Mouse (Mus musculus) lung, embryonic 15.5 days (tissue): ENCODE measurements around the gene Clstn1. TPM values are rescaled to one million over a fixed set of nuclear protein-coding genes. Genes with fewer than 3 reads are reported as not detected.

ENCODE experiments used
- ATAC-seq: fragments of 200-750 bp; cut with Nextera tagmentation; 2 replicates; pipeline ENCODE4 v1.8.0; 2017; ENCODE audit warnings: moderate number of reproducible peaks, borderline replicate concordance; ENCODE audit not compliant: low FRiP score, low TSS enrichment; ENCODE audit errors: extremely low read depth
- H3K27ac ChIP-seq: fragments of 300-500 bp; sonication (generic); 2 replicates; pipeline ENCODE4 v1.5.1; 2015; ENCODE audit warnings: moderate library complexity, mild to moderate bottlenecking, inconsistent platforms
- H3K27me3 ChIP-seq: fragments of 300-500 bp; sonication (generic); 2 replicates; pipeline ENCODE4 v1.6.1; 2015; ENCODE audit warnings: inconsistent platforms
- H3K36me3 ChIP-seq: fragments of 300-500 bp; sonication (generic); 2 replicates; pipeline ENCODE4 v1.6.1; 2015; ENCODE audit warnings: inconsistent platforms
- H3K4me1 ChIP-seq: fragments of 300-500 bp; sonication (generic); 2 replicates; pipeline ENCODE4 v1.6.1; 2015; ENCODE audit warnings: inconsistent platforms
- H3K4me2 ChIP-seq: fragments of 300-500 bp; sonication (generic); 2 replicates; pipeline ENCODE4 v1.6.1; 2015; ENCODE audit warnings: inconsistent platforms, mild to moderate bottlenecking, moderate library complexity
- H3K4me3 ChIP-seq: fragments of 300-500 bp; sonication (generic); 2 replicates; pipeline ENCODE4 v1.5.1; 2015; ENCODE audit warnings: mild to moderate bottlenecking, inconsistent platforms
- H3K9ac ChIP-seq: fragments of 300-500 bp; sonication (generic); 2 replicates; pipeline ENCODE4 v1.6.1; 2015; ENCODE audit warnings: inconsistent platforms
- H3K9me3 ChIP-seq: fragments of 300-500 bp; sonication (generic); 2 replicates; pipeline ENCODE4 v1.6.1; 2016; ENCODE audit warnings: inconsistent platforms
- WGBS: fragments of 180-500 bp; shearing (Covaris S2); methylation state at CpG from one replicate; pipeline ENCODE4 v1.1.7; 2015; 5-methylcytosine and 5-hydroxymethylcytosine counted together
- polyA plus RNA-seq: library from polyadenylated mRNA; unstranded; fragments of >200 nt; fragmentation: Nextera tagmentation; extraction: Ambion mirVana; gene quantifications from 2 replicates; pipeline ENCODE4 v1.2.1, GENCODE M21; 2015

The Clstn1 gene
- polyA plus RNA-seq, 1 experiment from 2014 or later: 56.2 TPM

DNA sequence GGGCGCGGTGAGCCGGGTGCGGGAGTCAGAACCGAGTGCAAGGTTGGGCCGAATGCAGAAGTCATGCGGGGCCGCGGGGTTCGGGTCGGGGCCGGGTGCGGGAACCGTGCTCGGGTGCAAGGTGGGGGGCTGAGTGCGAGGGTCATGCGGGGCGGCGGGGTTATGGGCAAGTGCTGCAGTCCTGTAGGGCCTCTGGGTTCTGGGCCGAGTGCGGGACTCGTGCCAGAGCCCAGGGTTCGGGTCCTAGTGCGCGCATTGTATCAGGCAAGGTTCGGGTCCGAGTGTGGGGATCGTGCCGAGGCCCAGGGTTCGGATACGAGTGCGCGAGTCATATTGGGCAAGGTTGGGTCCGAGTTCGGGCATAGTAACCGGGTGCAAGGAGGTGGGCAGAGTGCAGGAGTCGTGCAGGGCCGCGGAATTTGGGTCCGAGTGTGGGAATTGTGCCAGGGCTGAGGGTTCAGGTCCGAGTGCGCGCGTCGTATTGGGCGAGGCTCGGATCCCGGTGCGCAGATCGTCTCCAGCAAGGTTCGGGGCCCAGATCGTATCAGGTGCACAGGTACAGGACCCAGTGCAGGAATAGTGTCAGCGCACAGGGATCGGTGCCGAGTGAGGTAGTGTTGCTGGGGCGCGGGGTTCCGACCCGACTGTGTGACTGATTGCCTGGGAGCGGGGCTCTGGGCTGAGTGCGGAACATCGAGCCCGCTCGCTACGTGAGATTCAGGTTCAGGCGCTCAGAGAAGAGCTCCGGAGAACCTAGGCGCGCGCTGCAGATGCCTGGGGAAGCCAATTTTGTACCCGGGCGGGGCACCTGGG, 721 bp downstream of the Clstn1 start:
- H3K4me2 ChIP-seq: peak overlapping the region; percentile 99
- H3K9ac ChIP-seq: peak overlapping the region; percentile 88
- peak overlapping the region; percentile 91 for H3K4me3 ChIP-seq
- no peaks in the 10 kb centered on the region; the same call in 1 of the 2 replicates for H3K9me3 ChIP-seq
- H3K36me3 ChIP-seq: no peaks in the 10 kb centered on the region
- H3K27ac ChIP-seq: peak overlapping the region; percentile 41
- WGBS: under 1% methylated on average over 72 of the region's 72 CpGs
- H3K4me1 ChIP-seq: peaks cover 16% of the 10 kb centered on the region
- ATAC-seq: peak; percentile 66; the same call in 1 of the 2 replicates
- peaks cover 45% of the 10 kb centered on the region for H3K27me3 ChIP-seq

- no peak for ATAC-seq
- H3K27me3 ChIP-seq: peaks cover 45% of the 10 kb centered on the region
- H3K4me3 ChIP-seq: peak overlapping the region; percentile 91
- no peaks in the 10 kb centered on the region for H3K36me3 ChIP-seq
- H3K4me1 ChIP-seq: peaks cover 22% of the 10 kb centered on the region
- H3K4me2 ChIP-seq: peak overlapping the region; percentile 99
- peak overlapping the region; percentile 88 for H3K9ac ChIP-seq
- no peaks in the 10 kb centered on the region; the same call in 1 of the 2 replicates for H3K9me3 ChIP-seq
- 6% methylated on average over 24 of the region's 24 CpGs for WGBS
- H3K27ac ChIP-seq: no peak overlapping the region
These were observed 1.4 kb downstream of the Clstn1 start for GRCm38 (mm10) chr4:149587596-149588168.

DNA sequence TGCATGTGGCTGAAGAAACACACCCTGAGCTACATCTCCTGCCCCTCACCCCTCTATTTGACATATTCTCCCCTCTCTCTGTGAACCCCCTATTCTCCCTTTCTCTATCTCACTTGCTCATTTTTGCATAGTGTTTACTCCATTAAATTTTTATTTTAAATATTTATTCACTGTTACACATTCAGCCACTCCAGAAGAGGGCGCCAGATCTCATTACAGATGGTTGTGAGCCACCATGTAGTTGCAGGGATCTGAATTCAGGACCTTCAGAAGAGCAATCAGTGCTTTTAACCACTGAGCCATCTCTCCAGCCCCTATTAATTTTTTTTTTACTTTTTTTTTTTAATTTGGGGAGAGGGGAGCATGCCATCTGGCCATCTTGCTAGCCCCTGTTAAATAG, 3.9 kb downstream of the Clstn1 start:
- Histone ChIP-seq H3K9ac (no peak overlapping the region), H3K36me3 (no peaks in the 10 kb centered on the region), H3K4me3 (no peak overlapping the region), H3K9me3 (no peaks in the 10 kb centered on the region; the same call in 1 of the 2 replicates), H3K27ac (no peak overlapping the region), H3K27me3 (peaks cover 31% of the 10 kb centered on the region), H3K4me1 (peaks cover 22% of the 10 kb centered on the region), H3K4me2 (no peak overlapping the region)
- ATAC-seq: no peak
- WGBS: 73% methylated on average over 1 of the region's 1 CpGs

GRCm38 (mm10) chr4:149591486-149591885, 5.2 kb downstream of the Clstn1 start:
- Histone ChIP-seq H3K9ac (no peak overlapping the region), H3K36me3 (no peaks in the 10 kb centered on the region), H3K4me2 (no peak overlapping the region), H3K4me3 (no peak overlapping the region), H3K9me3 (no peaks in the 10 kb centered on the region; the same call in 1 of the 2 replicates), H3K4me1 (peaks cover 22% of the 10 kb centered on the region), H3K27me3 (peaks cover 22% of the 10 kb centered on the region), H3K27ac (no peak overlapping the region)
- WGBS: 88% methylated on average over 2 of the region's 2 CpGs
- ATAC-seq: no peak

DNA sequence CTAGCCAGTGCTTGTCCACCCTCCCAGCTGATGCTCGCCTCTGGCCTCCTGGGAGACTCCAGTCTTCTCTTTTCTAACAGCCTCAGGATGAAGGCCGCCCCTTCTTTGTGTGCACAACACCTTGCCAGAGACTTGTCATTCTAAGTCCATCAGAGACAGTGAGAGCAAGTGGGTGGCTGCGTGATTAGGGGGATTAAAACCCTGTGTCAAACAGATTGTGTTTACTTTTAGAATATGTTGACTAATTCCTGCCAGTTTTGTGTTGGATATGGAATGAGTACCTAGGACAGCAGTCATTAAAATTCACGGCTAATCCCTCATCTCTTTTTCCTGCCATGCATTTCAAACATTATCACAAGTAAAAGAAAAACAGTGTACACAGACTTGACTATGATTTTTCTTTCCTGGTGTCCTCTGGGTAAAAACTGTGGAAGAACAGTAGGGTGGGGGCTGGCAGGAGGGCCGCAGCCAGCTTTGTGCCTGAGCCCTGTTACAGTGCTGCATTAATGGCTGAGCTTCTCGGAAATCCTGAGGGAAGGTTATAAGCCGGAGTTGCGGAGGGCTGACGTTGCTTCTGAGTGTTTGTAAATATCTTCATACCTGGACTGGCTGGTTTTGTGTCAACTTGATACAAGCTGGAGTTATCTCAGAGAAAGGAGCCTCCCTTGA, 8.8 kb downstream of the Clstn1 start:
- Histone ChIP-seq H3K9me3 (no peaks in the 10 kb centered on the region; the same call in 1 of the 2 replicates), H3K4me1 (0 out of 2 replicates have a peak, but pooled peaks cover 8% of the 10 kb centered on the region), H3K27me3 (no peaks in the 10 kb centered on the region), H3K9ac (no peak overlapping the region), H3K4me2 (no peak overlapping the region), H3K36me3 (no peaks in the 10 kb centered on the region), H3K27ac (no peak overlapping the region), H3K4me3 (no peak overlapping the region)
- 78% methylated on average over 9 of the region's 9 CpGs for WGBS
- no peak for ATAC-seq

GRCm38 (mm10) chr4:149597641-149598208, 11.5 kb downstream of the Clstn1 start:
- no peaks in the 10 kb centered on the region for H3K9me3 ChIP-seq
- no peak overlapping the region for H3K4me2 ChIP-seq
- H3K36me3 ChIP-seq: no peaks in the 10 kb centered on the region
- no peak overlapping the region for H3K27ac ChIP-seq
- peak; percentile 48; the same call in 1 of the 2 replicates for ATAC-seq
- no peaks in the 10 kb centered on the region for H3K27me3 ChIP-seq
- peaks cover 18% of the 10 kb centered on the region for H3K4me1 ChIP-seq
- H3K4me3 ChIP-seq: no peak overlapping the region
- H3K9ac ChIP-seq: no peak overlapping the region
- 70% methylated on average over 12 of the region's 12 CpGs for WGBS

GRCm38 (mm10) chr4:149599549-149599948, 13.3 kb downstream of the Clstn1 start:
- H3K9ac ChIP-seq: no peak overlapping the region
- 88% methylated on average over 6 of the region's 6 CpGs for WGBS
- H3K4me1 ChIP-seq: peaks cover 17% of the 10 kb centered on the region
- no peak overlapping the region for H3K4me3 ChIP-seq
- no peaks in the 10 kb centered on the region for H3K36me3 ChIP-seq
- no peaks in the 10 kb centered on the region for H3K27me3 ChIP-seq
- no peak overlapping the region for H3K27ac ChIP-seq
- ATAC-seq: no peak
- H3K9me3 ChIP-seq: no peaks in the 10 kb centered on the region
- no peak overlapping the region for H3K4me2 ChIP-seq

DNA sequence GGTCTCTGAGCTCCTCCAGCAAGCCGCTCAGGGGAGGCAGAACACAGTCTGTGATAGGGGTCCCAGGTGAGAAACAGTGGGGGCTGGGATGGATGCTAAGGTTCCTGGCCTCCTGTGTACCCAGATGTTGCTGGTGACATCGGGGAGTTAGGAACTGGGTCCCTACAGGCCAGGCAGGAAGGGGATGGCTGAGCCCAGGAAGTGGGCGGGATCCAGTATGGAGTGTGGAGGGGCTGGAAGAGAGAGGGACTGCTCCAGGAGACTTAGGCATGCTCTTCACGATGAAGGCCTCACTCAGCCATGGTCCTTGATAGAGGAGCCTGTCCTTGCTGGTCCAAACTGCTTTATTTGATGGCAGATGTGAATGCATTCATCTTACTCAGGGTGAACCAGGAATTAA, 13.9 kb downstream of the Clstn1 start:
- Histone ChIP-seq H3K4me2 (no peak overlapping the region), H3K4me1 (peaks cover 17% of the 10 kb centered on the region), H3K27ac (no peak overlapping the region), H3K36me3 (no peaks in the 10 kb centered on the region), H3K9me3 (no peaks in the 10 kb centered on the region), H3K9ac (no peak overlapping the region), H3K27me3 (no peaks in the 10 kb centered on the region), H3K4me3 (no peak overlapping the region)
- 70% methylated on average over 4 of the region's 4 CpGs for WGBS
- ATAC-seq: no peak

GRCm38 (mm10) chr4:149601484-149601883, 15.2 kb downstream of the Clstn1 start:
- Histone ChIP-seq H3K9ac (no peak overlapping the region), H3K27me3 (no peaks in the 10 kb centered on the region), H3K4me1 (peaks cover 17% of the 10 kb centered on the region), H3K9me3 (no peaks in the 10 kb centered on the region), H3K36me3 (no peaks in the 10 kb centered on the region), H3K4me3 (no peak overlapping the region), H3K27ac (peak overlapping the region; percentile 26), H3K4me2 (no peak overlapping the region)
- ATAC-seq: no peak
- 23% methylated on average over 4 of the region's 4 CpGs for WGBS

DNA sequence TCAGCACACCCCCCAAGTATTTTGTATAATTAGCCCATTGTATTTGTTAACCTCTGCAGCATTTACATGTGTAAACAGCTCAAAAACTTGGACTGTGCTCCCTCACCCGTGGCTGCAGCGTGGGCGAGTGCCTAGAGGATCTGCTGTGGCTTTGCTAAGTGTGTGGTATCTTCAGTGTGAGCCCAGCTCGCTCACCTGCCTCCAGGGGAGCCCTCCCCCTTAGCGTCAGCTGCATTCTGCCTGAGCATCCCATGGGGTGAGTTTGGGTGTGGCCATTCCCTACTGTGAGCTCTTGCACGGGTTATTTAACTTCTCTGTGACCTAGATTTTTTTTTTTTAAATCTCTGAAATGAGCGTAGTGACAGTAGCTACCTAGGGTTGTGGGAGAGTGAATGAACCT, 16.0 kb downstream of the Clstn1 start:
- H3K4me2 ChIP-seq: no peak overlapping the region
- no peaks in the 10 kb centered on the region for H3K27me3 ChIP-seq
- H3K36me3 ChIP-seq: no peaks in the 10 kb centered on the region
- H3K4me1 ChIP-seq: peaks cover 22% of the 10 kb centered on the region
- no peak for ATAC-seq
- H3K27ac ChIP-seq: no peak overlapping the region
- no peaks in the 10 kb centered on the region for H3K9me3 ChIP-seq
- 53% methylated on average over 7 of the region's 7 CpGs for WGBS
- no peak overlapping the region for H3K4me3 ChIP-seq
- H3K9ac ChIP-seq: no peak overlapping the region

GRCm38 (mm10) chr4:149603860-149604259, 17.6 kb downstream of the Clstn1 start:
- no peak overlapping the region for H3K4me2 ChIP-seq
- H3K36me3 ChIP-seq: no peaks in the 10 kb centered on the region
- no peaks in the 10 kb centered on the region for H3K27me3 ChIP-seq
- no peak overlapping the region for H3K9ac ChIP-seq
- no peak overlapping the region for H3K4me3 ChIP-seq
- ATAC-seq: no peak
- H3K9me3 ChIP-seq: no peaks in the 10 kb centered on the region
- peaks cover 32% of the 10 kb centered on the region for H3K4me1 ChIP-seq
- 58% methylated on average over 1 of the region's 1 CpGs for WGBS
- no peak overlapping the region for H3K27ac ChIP-seq
